11 mouse cellular contexts compared by ENCODE assay signal in genomic region chr6:8659194-8659959, GRCm38 (mm10).
DNase-seq lines count a peak whose midpoint lies in the region; ATAC-seq lines count a peak whose summit lies in the region.
"Had no signal": no experiment of that assay in that cellular context is flagged by ENCODE, and none has a peak within 500 bp of the region (broad histone marks: within the 10 kb centered on the region; RNA-seq: fewer than 3 reads in every experiment).

No protein-coding gene starts in this region.

- no peaks in the 10 kb centered on the region for H3K36me3 ChIP-seq in heart, embryonic 16.5 days (ENCODE audit: control insufficient read depth, insufficient read depth)
- H3K36me3 ChIP-seq in hindbrain, embryonic 11.5 days (ENCODE audit: control insufficient read depth, insufficient read depth, low read length) = no peaks in the 10 kb centered on the region
- H3K36me3 ChIP-seq in neural tube, embryonic 13.5 days = 0 out of 2 replicates have a peak, but pooled peaks cover 3% of the 10 kb centered on the region
- no peaks in the 10 kb centered on the region for H3K36me3 ChIP-seq in intestine, embryonic 15.5 days
- H3K36me3 ChIP-seq: limb, embryonic 12.5 days had no signal

- WGBS in heart, embryonic 16.5 days = 45% methylated on average over 13 of the region's 13 CpGs
- WGBS in hindbrain, embryonic 11.5 days = 24% methylated on average over 13 of the region's 13 CpGs
- WGBS in neural tube, embryonic 13.5 days = 26% methylated on average over 13 of the region's 13 CpGs
- WGBS in intestine, embryonic 15.5 days = 73% methylated on average over 13 of the region's 13 CpGs

- no peaks in the 10 kb centered on the region for H3K27me3 ChIP-seq in heart, embryonic 16.5 days (ENCODE audit: control insufficient read depth, insufficient read depth, low read length)
- no peaks in the 10 kb centered on the region for H3K27me3 ChIP-seq in hindbrain, embryonic 11.5 days (ENCODE audit: control insufficient read depth, insufficient read depth, low read length)
- no peaks in the 10 kb centered on the region for H3K27me3 ChIP-seq in neural tube, embryonic 13.5 days
- no peaks in the 10 kb centered on the region for H3K27me3 ChIP-seq in intestine, embryonic 15.5 days (replicated peaks)
- H3K27me3 ChIP-seq: limb, embryonic 12.5 days had no signal

- H3K27ac ChIP-seq in heart, embryonic 16.5 days (ENCODE audit: low read length) = no peak overlapping the region
- peak overlapping the region; percentile 19; the same call in 1 of the 2 replicates for H3K27ac ChIP-seq in hindbrain, embryonic 11.5 days (ENCODE audit: low read depth, low read length)
- no peak overlapping the region for H3K27ac ChIP-seq in neural tube, embryonic 13.5 days (replicated peaks)
- no peak overlapping the region for H3K27ac ChIP-seq in intestine, embryonic 15.5 days
- H3K27ac ChIP-seq: limb, embryonic 12.5 days had no signal

- no peak overlapping the region for H3K4me3 ChIP-seq in heart, embryonic 16.5 days (ENCODE audit: low read length)
- no peak overlapping the region for H3K4me3 ChIP-seq in hindbrain, embryonic 11.5 days (ENCODE audit: low read depth, low read length)
- H3K4me3 ChIP-seq in neural tube, embryonic 13.5 days = no peak overlapping the region
- H3K4me3 ChIP-seq in intestine, embryonic 15.5 days (replicated peaks) = no peak overlapping the region
- H3K4me3 ChIP-seq: limb, embryonic 12.5 days had no signal

- H3K4me1 ChIP-seq in heart, embryonic 16.5 days (ENCODE audit: control insufficient read depth, insufficient read depth, low read length) = peaks cover 12% of the 10 kb centered on the region
- H3K4me1 ChIP-seq in hindbrain, embryonic 11.5 days (replicated peaks; ENCODE audit: control insufficient read depth, insufficient read depth, low read length) = no peaks in the 10 kb centered on the region; the same call in 1 of the 2 replicates
- peaks cover 15% of the 10 kb centered on the region for H3K4me1 ChIP-seq in neural tube, embryonic 13.5 days (replicated peaks)
- peaks cover 3% of the 10 kb centered on the region; the same call in 1 of the 2 replicates for H3K4me1 ChIP-seq in intestine, embryonic 15.5 days (replicated peaks)

- H3K9ac ChIP-seq in heart, embryonic 16.5 days (ENCODE audit: low read length) = no peak overlapping the region
- H3K9ac ChIP-seq in hindbrain, embryonic 11.5 days (ENCODE audit: low read depth, low read length) = no peak overlapping the region
- H3K9ac ChIP-seq in neural tube, embryonic 13.5 days = peak overlapping the region; percentile 50
- no peak overlapping the region for H3K9ac ChIP-seq in intestine, embryonic 15.5 days
- H3K9ac ChIP-seq: limb, embryonic 12.5 days had no signal

- no peak; the same call in 1 of the 2 replicates for ATAC-seq in heart, embryonic 16.5 days (replicated peaks; ENCODE audit: extremely low read depth, insufficient read depth, low FRiP score)
- ATAC-seq in hindbrain, embryonic 11.5 days (ENCODE audit: low FRiP score) = peak; percentile 77
- peak; percentile 62; the same call in 1 of the 2 replicates for ATAC-seq in neural tube, embryonic 13.5 days (ENCODE audit: low read depth)
- no peak for ATAC-seq in intestine, embryonic 15.5 days
- ATAC-seq: intestine, embryonic 16.5 days had no signal

- H3K4me2 ChIP-seq in heart, embryonic 16.5 days (ENCODE audit: low read depth, low read length) = peak overlapping the region; percentile 43
- H3K4me2 ChIP-seq in hindbrain, embryonic 11.5 days (replicated peaks; ENCODE audit: low read depth, low read length) = no peak overlapping the region
- H3K4me2 ChIP-seq in neural tube, embryonic 13.5 days = peak overlapping the region; percentile 26; the same call in 1 of the 2 replicates
- H3K4me2 ChIP-seq in intestine, embryonic 15.5 days (replicated peaks) = no peak overlapping the region
- H3K4me2 ChIP-seq: limb, embryonic 12.5 days had no signal

- DNase-seq in heart, postnatal 4 days = no peak
- DNase-seq in cerebellum, adult 9-11 months = peak; percentile 90
- peak; percentile 62 for DNase-seq in hindbrain, embryonic 11.5 days (ENCODE audit: low spot score)
- DNase-seq in gastrocnemius, postnatal 25 days = no peak
- no peak for DNase-seq in B cell, adult 2 months
- DNase-seq: spleen, adult 18-20 months had no signal

- H3K9me3 ChIP-seq in heart, embryonic 16.5 days (replicated peaks; ENCODE audit: control insufficient read depth, low read length) = no peaks in the 10 kb centered on the region
- no peaks in the 10 kb centered on the region for H3K9me3 ChIP-seq in hindbrain, embryonic 11.5 days (ENCODE audit: control insufficient read depth, low read length)
- no peaks in the 10 kb centered on the region for H3K9me3 ChIP-seq in neural tube, embryonic 13.5 days
- no peaks in the 10 kb centered on the region for H3K9me3 ChIP-seq in intestine, embryonic 15.5 days
- H3K9me3 ChIP-seq: limb, embryonic 12.5 days had no signal

Comparison
In these comparisons a context has a peak if more than half of its experiments do, and no peak if none do; other contexts are left out.
1. ATAC-seq: peak in hindbrain, embryonic 11.5 days (single experiment) and neural tube, embryonic 13.5 days (single experiment); none in heart, embryonic 16.5 days (single experiment) and intestine, embryonic 15.5 days (single experiment).
2. H3K4me2 ChIP-seq: peak in heart, embryonic 16.5 days (single experiment) and neural tube, embryonic 13.5 days (single experiment); none in hindbrain, embryonic 11.5 days (single experiment) and intestine, embryonic 15.5 days (single experiment).
3. DNase-seq: peak in cerebellum, adult 9-11 months (single experiment) and hindbrain, embryonic 11.5 days (single experiment); none in heart, postnatal 4 days (single experiment), gastrocnemius, postnatal 25 days (single experiment) and B cell, adult 2 months (0 of 2).